Mouse (Mus musculus) midbrain, embryonic 14.5 days (tissue): ENCODE results near the gene Ap1g1. TPM values are rescaled to one million over a fixed set of nuclear protein-coding genes. Genes with fewer than 3 reads are reported as not detected.
"Not testable (repeated sequence)": the region's sequence is repeated elsewhere in the genome, so short reads cannot be mapped to it uniquely, and the experiment has no call there.

Experiments
- ATAC-seq: fragments of 200-750 bp; cut with Nextera tagmentation; 2 replicates; pipeline ENCODE4 v1.8.0; 2017; ENCODE audit warnings: moderate number of reproducible peaks, moderate library complexity; ENCODE audit not compliant: low FRiP score, low TSS enrichment
- DNase-seq: peaks from one replicate; pipeline ENCODE4 v3.0.0-alpha.2; 2015
- H3K27ac ChIP-seq: fragments of 300-500 bp; sonication (generic); replicated peaks from 2 replicates; pipeline ENCODE4 v1.5.1; 2014; ENCODE audit warnings: mild to moderate bottlenecking, low read depth, low read length, moderate library complexity
- H3K27me3 ChIP-seq: fragments of 300-500 bp; sonication (generic); 2 replicates; pipeline ENCODE4 v1.6.1; 2014; ENCODE audit warnings: low read length, control low read depth, mixed read lengths; ENCODE audit not compliant: control insufficient read depth, insufficient read depth
- H3K36me3 ChIP-seq: fragments of 300-500 bp; sonication (generic); 2 replicates; pipeline ENCODE4 v1.6.1; 2014; ENCODE audit warnings: low read length, control low read depth; ENCODE audit not compliant: control insufficient read depth, insufficient read depth
- H3K4me1 ChIP-seq: fragments of 300-500 bp; sonication (generic); 2 replicates; pipeline ENCODE4 v1.6.1; 2014; ENCODE audit warnings: mild to moderate bottlenecking, antibody characterized with exemption, low read length, control low read depth; ENCODE audit not compliant: control insufficient read depth, insufficient read depth
- H3K4me2 ChIP-seq: fragments of 300-500 bp; sonication (generic); 2 replicates; pipeline ENCODE4 v1.6.1; 2014; ENCODE audit warnings: mild to moderate bottlenecking, low read length, moderate library complexity
- H3K4me3 ChIP-seq: fragments of 300-500 bp; sonication (generic); replicated peaks from 2 replicates; pipeline ENCODE4 v1.5.1; 2014; ENCODE audit warnings: low read depth, low read length
- H3K9ac ChIP-seq: fragments of 300-500 bp; sonication (generic); replicated peaks from 2 replicates; pipeline ENCODE4 v1.6.1; 2014; ENCODE audit warnings: mild to moderate bottlenecking, low read length, moderate library complexity
- H3K9me3 ChIP-seq: fragments of 300-500 bp; sonication (generic); 2 replicates; pipeline ENCODE4 v1.6.1; 2016; ENCODE audit warnings: low read length, control low read depth, mixed read lengths; ENCODE audit not compliant: control insufficient read depth
- WGBS: fragments of 180-500 bp; shearing (Covaris S2); extraction: QIAGEN DNeasy Blood & Tissue Kit; methylation state at CpG from one replicate; pipeline ENCODE4 v1.1.7; 2014; 5-methylcytosine and 5-hydroxymethylcytosine counted together
- polyA plus RNA-seq: library from polyadenylated mRNA; unstranded; fragments of >200 nt; fragmentation: Nextera tagmentation; extraction: Ambion mirVana; gene quantifications from 2 replicates; pipeline ENCODE4 v1.2.1, GENCODE M21; 2014

The Ap1g1 gene
- polyA plus RNA-seq, 1 experiment from 2014 or later: 43.4 TPM

DNA sequence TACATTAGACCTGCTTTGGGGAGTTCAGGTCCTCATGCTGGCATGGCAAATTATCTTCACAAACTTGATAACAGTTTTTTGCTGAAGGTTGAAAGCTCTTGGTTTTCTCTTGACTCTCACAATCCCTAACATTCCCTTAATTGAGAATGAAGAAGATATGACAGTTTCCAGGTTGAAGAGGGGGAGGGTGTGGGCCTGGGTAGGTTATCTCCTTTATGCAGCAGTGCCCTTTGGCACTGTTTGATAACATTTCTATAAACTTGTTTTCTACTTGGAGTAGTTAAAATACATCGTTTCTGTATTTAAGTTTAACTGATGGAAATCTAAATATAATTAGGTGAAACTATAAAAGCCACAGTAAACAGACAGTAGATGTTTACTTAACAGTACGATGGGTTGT is 86.4 kb downstream of the Ap1g1 start:
- H3K9ac ChIP-seq: no peak overlapping the region
- no peaks in the 10 kb centered on the region for H3K9me3 ChIP-seq
- no peak overlapping the region for H3K27ac ChIP-seq
- no peak for ATAC-seq
- peaks cover 7% of the 10 kb centered on the region; the same call in 1 of the 2 replicates for H3K4me1 ChIP-seq
- H3K36me3 ChIP-seq: peaks cover 46% of the 10 kb centered on the region
- no peak for DNase-seq
- H3K27me3 ChIP-seq: no peaks in the 10 kb centered on the region
- 87% methylated on average over 2 of the region's 2 CpGs for WGBS
- H3K4me3 ChIP-seq: no peak overlapping the region
- H3K4me2 ChIP-seq: no peak overlapping the region

DNA sequence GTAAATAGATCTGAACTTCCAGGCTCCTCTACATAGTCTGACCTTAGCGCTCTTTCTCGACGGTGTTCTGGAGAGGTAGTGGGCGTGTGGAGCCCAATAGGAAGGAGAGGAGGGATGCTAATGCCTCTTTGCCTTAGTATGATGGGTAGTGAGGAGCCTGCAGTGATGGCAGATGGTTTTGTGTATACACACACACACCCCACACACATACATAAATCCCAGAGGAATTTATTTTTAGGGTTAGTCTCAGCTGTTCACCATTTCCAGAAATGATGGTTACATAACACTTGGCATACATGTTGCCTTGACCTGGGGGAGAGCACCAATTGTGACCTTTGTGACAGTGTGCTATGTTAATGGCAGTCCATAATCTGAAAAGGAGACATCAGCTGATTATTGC is 87.2 kb downstream of the Ap1g1 start:
- no peak overlapping the region for H3K27ac ChIP-seq
- no peak overlapping the region for H3K9ac ChIP-seq
- no peaks in the 10 kb centered on the region for H3K27me3 ChIP-seq
- DNase-seq (no peak), ATAC-seq (no peak)
- 89% methylated on average over 4 of the region's 4 CpGs for WGBS
- no peak overlapping the region for H3K4me2 ChIP-seq
- peaks cover 9% of the 10 kb centered on the region; the same call in 1 of the 2 replicates for H3K4me1 ChIP-seq
- H3K36me3 ChIP-seq: peaks cover 38% of the 10 kb centered on the region
- H3K9me3 ChIP-seq: no peaks in the 10 kb centered on the region
- no peak overlapping the region for H3K4me3 ChIP-seq

DNA sequence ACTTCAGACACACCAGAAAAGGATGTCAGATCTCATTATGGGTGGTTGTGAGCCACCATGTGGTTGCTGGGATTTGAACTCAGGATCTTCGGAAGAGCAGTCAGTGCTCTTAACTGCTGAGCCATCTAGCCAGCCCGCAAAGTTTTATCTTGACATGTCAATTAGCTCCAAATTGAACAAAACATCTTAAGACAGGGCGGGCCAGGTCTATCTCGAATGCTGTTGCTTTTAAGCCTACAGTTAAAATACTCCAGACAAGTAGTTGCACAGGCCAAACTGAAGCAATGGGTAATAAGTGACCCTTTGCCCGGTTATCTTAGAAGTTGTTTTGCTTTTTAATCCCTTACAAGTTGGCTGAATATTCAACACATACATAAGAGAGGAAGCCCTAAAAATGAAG is 88.3 kb downstream of the Ap1g1 start:
- H3K4me2 ChIP-seq: no peak overlapping the region
- H3K9ac ChIP-seq: no peak overlapping the region
- H3K36me3 ChIP-seq: peaks cover 27% of the 10 kb centered on the region
- no peaks in the 10 kb centered on the region for H3K9me3 ChIP-seq
- DNase-seq: no peak
- no peaks in the 10 kb centered on the region for H3K27me3 ChIP-seq
- H3K27ac ChIP-seq: no peak overlapping the region
- H3K4me1 ChIP-seq: peaks cover 9% of the 10 kb centered on the region; the same call in 1 of the 2 replicates
- no peak for ATAC-seq
- H3K4me3 ChIP-seq: no peak overlapping the region
- WGBS: 93% methylated on average over 5 of the region's 5 CpGs

DNA sequence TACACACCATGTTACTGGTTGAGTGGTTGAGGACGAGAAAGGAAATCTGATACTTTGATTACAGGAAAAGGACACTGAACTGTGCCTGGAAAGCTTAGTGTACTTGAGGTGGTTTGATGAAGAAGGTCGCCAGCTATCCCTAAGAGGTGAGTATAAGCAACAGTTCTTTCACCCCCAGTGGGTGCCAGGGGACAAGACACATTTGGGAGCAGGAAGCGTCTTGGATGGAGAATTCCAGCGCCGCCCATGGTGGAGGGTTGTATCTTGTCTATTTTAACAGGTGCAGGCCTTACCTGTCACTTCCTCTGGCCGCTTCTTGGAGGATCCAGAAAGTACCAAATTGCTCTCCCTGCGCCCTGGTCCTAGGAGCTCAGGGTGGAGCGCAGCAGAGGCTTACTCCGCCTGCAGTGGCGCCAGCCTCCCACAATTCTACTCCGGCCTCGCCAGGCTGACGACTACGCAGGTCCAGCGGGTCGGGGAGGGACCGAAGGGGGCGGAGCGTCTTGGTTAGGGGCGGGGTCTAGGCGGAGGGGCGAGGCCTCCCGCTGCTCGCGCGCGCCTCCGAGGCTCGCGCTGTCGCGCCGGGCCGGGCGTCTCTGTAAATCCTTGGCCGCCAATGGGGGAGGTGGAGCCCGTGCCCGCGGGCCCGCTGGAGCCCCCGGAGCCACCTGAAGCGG is 89.8 kb downstream of the Ap1g1 start, which contains the start of gene Phlpp2:
TSS of gene Phlpp2 (plus strand) at position 540 of the 677 bp plus-strand sequence.
- H3K4me2 ChIP-seq: peak within 1 kb of the TSS; percentile 81
- peak within 1 kb of the TSS; percentile 93 for H3K9ac ChIP-seq
- 2% methylated on average over 42 of the region's 42 CpGs for WGBS
- peak within 1 kb of the TSS; percentile 90 for H3K27ac ChIP-seq
- peak within 1 kb of the TSS; percentile 98 for H3K4me3 ChIP-seq
- peak; percentile 97 for ATAC-seq
- H3K9me3 ChIP-seq: no peaks in the 10 kb centered on the region
- H3K27me3 ChIP-seq: no peaks in the 10 kb centered on the region
- peaks cover 9% of the 10 kb centered on the region; the same call in 1 of the 2 replicates for H3K4me1 ChIP-seq
- H3K36me3 ChIP-seq: peaks cover 12% of the 10 kb centered on the region
- peak; percentile 96 for DNase-seq

DNA sequence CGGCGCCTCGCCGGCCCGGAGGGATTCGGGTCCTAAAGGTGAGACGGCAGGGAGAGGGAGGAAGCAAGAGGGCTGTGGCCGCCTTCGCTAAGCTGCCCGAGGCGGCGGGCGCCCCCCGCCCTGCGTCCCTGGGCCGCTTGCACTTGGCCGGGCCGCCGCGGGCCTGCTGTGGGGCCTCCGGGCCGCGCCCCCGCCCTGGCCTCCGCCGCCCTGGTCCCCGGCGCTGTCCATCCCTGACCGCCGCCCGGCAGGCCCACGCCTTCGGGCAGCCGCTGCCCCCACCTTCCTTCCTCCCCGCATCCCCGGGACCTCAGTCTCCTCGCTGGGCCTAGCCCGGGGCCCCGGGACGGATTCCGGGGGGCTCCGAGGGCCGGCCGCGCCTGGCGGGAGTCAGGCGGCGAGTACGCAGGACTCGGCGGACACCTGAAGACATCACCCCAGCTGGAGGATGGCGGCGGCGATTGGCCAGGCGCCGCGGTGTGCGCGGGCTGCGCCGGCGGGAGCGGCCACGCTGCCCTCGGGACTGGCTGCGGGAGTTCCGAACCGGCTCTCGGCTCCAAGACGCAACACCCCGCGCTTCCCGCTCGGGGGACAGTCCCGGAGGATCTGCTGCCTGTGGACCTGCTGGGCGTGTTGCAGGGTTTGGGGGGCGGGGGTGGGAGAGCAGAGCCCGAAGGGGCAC is 90.5 kb downstream of the Ap1g1 start:
- DNase-seq (peak; percentile 72), ATAC-seq (peak; percentile 82)
- Histone ChIP-seq H3K4me3 (peak overlapping the region; percentile 98), H3K4me2 (peak overlapping the region; percentile 81), H3K9me3 (no peaks in the 10 kb centered on the region), H3K4me1 (peaks cover 9% of the 10 kb centered on the region; the same call in 1 of the 2 replicates), H3K27ac (peak overlapping the region; percentile 90), H3K36me3 (peaks cover 5% of the 10 kb centered on the region), H3K27me3 (no peaks in the 10 kb centered on the region), H3K9ac (peak overlapping the region; percentile 93)
- WGBS: under 1% methylated on average over 76 of the region's 78 CpGs

DNA sequence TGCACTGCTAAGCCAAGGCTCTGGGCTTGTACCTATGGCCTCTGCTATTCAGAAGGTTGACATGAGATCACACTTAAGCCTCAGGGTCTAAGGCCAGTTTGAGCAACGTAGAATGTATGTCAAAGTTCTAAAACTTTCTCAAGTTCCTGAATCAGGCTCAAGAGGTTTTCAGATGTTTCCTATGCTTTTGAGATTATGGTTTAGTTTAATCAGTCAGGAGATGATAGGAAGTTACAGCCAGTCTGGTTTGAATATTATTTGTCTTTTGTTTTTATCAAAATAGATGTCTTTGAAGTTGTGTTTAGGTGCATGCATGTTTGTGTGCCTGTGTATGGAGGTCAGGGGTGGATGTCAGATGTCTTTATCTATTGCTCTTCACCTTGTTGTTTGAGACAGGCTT is 92.7 kb downstream of the Ap1g1 start:
- DNase-seq (no peak), ATAC-seq (no peak)
- H3K27me3 ChIP-seq: no peaks in the 10 kb centered on the region
- no peak overlapping the region for H3K4me2 ChIP-seq
- H3K9ac ChIP-seq: no peak overlapping the region
- no peak overlapping the region for H3K4me3 ChIP-seq
- H3K4me1 ChIP-seq: peaks cover 9% of the 10 kb centered on the region; the same call in 1 of the 2 replicates
- H3K27ac ChIP-seq: no peak overlapping the region
- H3K36me3 ChIP-seq: no peaks in the 10 kb centered on the region
- no peaks in the 10 kb centered on the region for H3K9me3 ChIP-seq
- WGBS: 90% methylated on average over 1 of the region's 1 CpGs

DNA sequence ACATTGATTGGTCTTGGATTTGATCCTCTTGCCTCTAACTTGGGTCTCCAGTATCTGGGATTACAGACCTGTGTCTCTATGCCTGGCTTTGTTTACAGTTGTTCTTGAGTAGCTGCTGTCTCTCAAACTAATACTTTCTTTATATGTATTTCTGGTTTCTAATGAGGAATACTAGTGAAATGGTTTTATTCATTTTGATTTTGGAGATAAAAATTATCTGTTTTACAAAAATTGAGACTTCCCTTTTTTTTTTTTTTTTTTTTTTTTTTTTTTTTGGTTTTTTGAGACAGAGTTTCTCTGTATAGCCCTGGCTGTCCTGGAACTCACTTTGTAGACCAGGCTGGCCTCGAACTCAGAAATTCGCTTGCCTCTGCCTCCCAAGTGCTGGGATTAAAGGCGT is 95.4 kb downstream of the Ap1g1 start:
- WGBS: 96% methylated on average over 3 of the region's 3 CpGs
- H3K4me2 ChIP-seq, H3K4me3 ChIP-seq, H3K9ac ChIP-seq, H3K27me3 ChIP-seq, ATAC-seq, H3K4me1 ChIP-seq, H3K27ac ChIP-seq, DNase-seq, H3K9me3 ChIP-seq: not testable (repeated sequence)
- peaks cover 13% of the 10 kb centered on the region for H3K36me3 ChIP-seq

DNA sequence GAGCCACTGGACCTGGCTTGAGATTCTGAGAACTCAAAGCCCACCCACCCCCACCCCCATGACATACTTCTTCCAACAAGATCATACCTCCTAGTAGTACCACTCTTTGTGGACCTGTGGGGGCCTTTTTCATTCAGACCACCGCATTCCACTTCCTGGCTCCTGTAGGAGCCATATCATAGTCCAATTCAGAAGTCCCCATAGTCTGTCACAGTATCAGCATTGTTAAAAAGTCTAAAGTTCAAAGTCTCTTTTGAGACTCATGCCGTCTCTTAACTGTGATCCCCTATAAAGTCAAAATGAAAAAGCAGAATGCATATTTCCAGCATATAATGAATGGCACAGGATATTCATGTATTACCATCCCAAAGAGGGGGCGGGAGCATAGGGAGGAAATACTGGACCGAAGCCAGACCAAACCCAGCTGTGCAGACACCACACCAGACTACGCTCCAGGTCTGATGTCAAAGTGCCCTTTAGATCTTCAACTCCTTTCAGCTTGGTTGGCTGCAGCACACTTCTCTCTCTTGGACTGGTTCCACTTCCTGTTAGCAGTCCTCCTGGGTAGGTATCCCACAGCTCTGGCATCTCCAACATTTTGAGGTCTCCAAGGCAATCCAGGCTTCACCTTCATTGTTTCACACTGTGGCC is 101.8 kb downstream of the Ap1g1 start:
- H3K36me3 ChIP-seq: peaks cover 30% of the 10 kb centered on the region
- H3K4me2 ChIP-seq: no peak overlapping the region
- no peak overlapping the region for H3K9ac ChIP-seq
- no peaks in the 10 kb centered on the region for H3K4me1 ChIP-seq
- H3K27ac ChIP-seq: no peak overlapping the region
- no peaks in the 10 kb centered on the region for H3K9me3 ChIP-seq
- DNase-seq (no peak), ATAC-seq (no peak)
- 93% methylated on average over 5 of the region's 5 CpGs for WGBS
- H3K27me3 ChIP-seq: no peaks in the 10 kb centered on the region
- no peak overlapping the region for H3K4me3 ChIP-seq
